Mouse (Mus musculus) left cerebral cortex, adult 8-10 months (tissue): ENCODE data around the gene Gm20736. TPM values are rescaled to one million over a fixed set of nuclear protein-coding genes. Genes with fewer than 3 reads are reported as not detected.
"Not testable (repeated sequence)": the region's sequence is repeated elsewhere in the genome, so short reads cannot be mapped to it uniquely, and the experiment has no call there.

ENCODE experiments used
- DNase-seq, 2 experiments: peaks; one replicate each; pipeline ENCODE4 v3.0.0; 2022; ENCODE audit warnings: low spot score in 2 of 2
- total RNA-seq, 4 experiments: library from RNA; stranded (reverse); gene quantifications; 2 replicates each; pipeline ENCODE4 v1.2.4; 2022

The Gm20736 gene
- not detected for total RNA-seq

DNA sequence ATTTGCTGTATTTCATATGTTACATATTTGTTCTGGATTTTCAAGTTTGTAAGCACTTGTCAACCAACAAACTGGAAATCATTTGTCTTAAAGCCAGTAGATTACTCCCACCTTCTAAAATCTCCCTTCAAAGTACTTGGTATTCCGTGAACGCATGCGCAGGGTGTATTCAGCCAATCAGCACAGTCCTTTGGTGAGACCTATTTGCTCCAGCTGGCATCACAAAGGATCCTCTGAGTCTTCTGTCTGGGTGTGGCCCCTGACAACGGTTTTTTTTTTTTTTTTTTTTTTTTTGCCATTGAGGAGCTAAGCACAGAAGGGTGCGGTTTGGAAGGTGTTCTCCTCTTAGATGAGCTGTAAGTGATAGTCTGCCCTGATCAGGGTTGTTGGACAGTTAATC is at the start of gene Gm20736:
Gm20736 (plus strand) TSS at position 301 of the 400 bp plus-strand sequence.
- not testable (repeated sequence) for DNase-seq

Other genes with a start within 250 kb of the Gm20736 start
- gene Gm20924, start 170.2 kb upstream of the Gm20736 start, total RNA-seq = not detected